Mouse (Mus musculus) cerebellum, adult 2 months (tissue): ENCODE data around the gene Tgfb2. TPM values are rescaled to one million over a fixed set of nuclear protein-coding genes. Genes with fewer than 3 reads are reported as not detected.

ENCODE experiments used
- DNase-seq, 2 experiments: peaks; one replicate each; pipeline ENCODE4 v3.0.0; 2021
- H3K27ac ChIP-seq: fragments of 200-500 bp; 2 replicates; pipeline ENCODE4 v1.5.1; 2012; ENCODE audit warnings: low read length, control low read depth, inconsistent platforms; ENCODE audit not compliant: insufficient read depth
- H3K27me3 ChIP-seq: fragments of 200-500 bp; 2 replicates; pipeline ENCODE4 v1.6.1; 2012; ENCODE audit warnings: inconsistent platforms, mild to moderate bottlenecking, low read length, moderate library complexity; ENCODE audit not compliant: control insufficient read depth, insufficient read depth
- H3K4me1 ChIP-seq: fragments of 200-500 bp; 2 replicates; pipeline ENCODE4 v1.6.1; 2011; ENCODE audit warnings: low read length; ENCODE audit not compliant: control insufficient read depth, insufficient read depth
- H3K4me3 ChIP-seq: fragments of 200-500 bp; replicated peaks from 2 replicates; pipeline ENCODE3; 2011; ENCODE audit warnings: mild to moderate bottlenecking, low read depth, low read length, control low read depth; ENCODE audit not compliant: insufficient read depth
- CTCF ChIP-seq: fragments of 200-500 bp; IDR thresholded peaks from 2 replicates; pipeline ENCODE4 v1.5.1; 2011; ENCODE audit warnings: low read depth, mild to moderate bottlenecking, control low read depth, low read length, moderate library complexity, borderline replicate concordance; ENCODE audit not compliant: insufficient read depth
- POLR2A ChIP-seq: fragments of 200-500 bp; IDR thresholded peaks from 2 replicates; pipeline ENCODE4 v1.6.1; 2011; ENCODE audit warnings: low read length, control low read depth, borderline replicate concordance; ENCODE audit not compliant: insufficient read depth
- WGBS: fragments of 180-500 bp; shearing (Covaris S2); methylation state at CpG from one replicate; pipeline ENCODE4 v1.1.7; 2018; 5-methylcytosine and 5-hydroxymethylcytosine counted together
- polyA plus RNA-seq: library from polyadenylated mRNA; depleted of rRNA; stranded (reverse); fragments of >200 nt; gene quantifications from 2 replicates; pipeline ENCODE4 v1.2.3, GENCODE M21; 2012; rRNA removed

Gene Tgfb2
- 3.8 and 4.0 TPM in 2 replicates for polyA plus RNA-seq

GRCm38 (mm10) chr1:186705915-186706248 is at the start of gene Tgfb2:
TSS of gene Tgfb2 (minus strand) at chr1:186705989.
- H3K4me1 ChIP-seq: peaks cover 3% of the 10 kb centered on the region; the same call in 1 of the 2 replicates
- H3K27ac ChIP-seq: no peak within 1 kb of the TSS
- WGBS: 2% methylated on average over 12 of the region's 12 CpGs
- DNase-seq: no peak
- TF ChIP-seq CTCF (no peak), POLR2A (no peak)
- H3K4me3 ChIP-seq: peak within 1 kb of the TSS; percentile 41
- no peaks in the 10 kb centered on the region for H3K27me3 ChIP-seq

- DNase-seq: peak in 1 of 2 experiments; percentile 34
- H3K4me3 ChIP-seq: peak overlapping the region; percentile 91
- no peaks in the 10 kb centered on the region for H3K4me1 ChIP-seq
- TF ChIP-seq CTCF: no peak
- no peak for TF ChIP-seq POLR2A
- H3K27ac ChIP-seq: peak overlapping the region; percentile 56
- H3K27me3 ChIP-seq: no peaks in the 10 kb centered on the region
- 34% methylated on average over 10 of the region's 10 CpGs for WGBS
These were observed 44.0 kb upstream of the Tgfb2 start for GRCm38 (mm10) chr1:186749675-186750283.

- TF ChIP-seq CTCF (no peak), POLR2A (peak; percentile 85; the same call in 1 of the 2 replicates)
- Histone ChIP-seq H3K27ac (peak within 1 kb of the TSS; percentile 56), H3K4me1 (no peaks in the 10 kb centered on the region), H3K27me3 (no peaks in the 10 kb centered on the region), H3K4me3 (peak within 1 kb of the TSS; percentile 91)
- under 1% methylated on average over 46 of the region's 46 CpGs for WGBS
- peak; percentile 82 to 90 for DNase-seq
These were observed 43.2 kb upstream of the Tgfb2 start, which contains the start of gene Rrp15 for GRCm38 (mm10) chr1:186748724-186749653. TSS of gene Rrp15 (minus strand) at chr1:186749358.

GRCm38 (mm10) chr1:186739828-186740227 is 34.0 kb upstream of the Tgfb2 start:
- 44% methylated on average over 7 of the region's 7 CpGs for WGBS
- no peak overlapping the region for H3K27ac ChIP-seq
- H3K4me3 ChIP-seq: no peak overlapping the region
- no peak for TF ChIP-seq CTCF
- no peak for TF ChIP-seq POLR2A
- DNase-seq: no peak
- H3K27me3 ChIP-seq: no peaks in the 10 kb centered on the region
- no peaks in the 10 kb centered on the region for H3K4me1 ChIP-seq

GRCm38 (mm10) chr1:186735537-186735936 is 29.7 kb upstream of the Tgfb2 start:
- Histone ChIP-seq H3K4me3 (no peak overlapping the region), H3K27ac (no peak overlapping the region), H3K4me1 (no peaks in the 10 kb centered on the region), H3K27me3 (no peaks in the 10 kb centered on the region)
- DNase-seq: no peak
- 97% methylated on average over 5 of the region's 5 CpGs for WGBS
- TF ChIP-seq CTCF (no peak), POLR2A (no peak)

- Histone ChIP-seq H3K27me3 (no peaks in the 10 kb centered on the region), H3K4me1 (no peaks in the 10 kb centered on the region), H3K27ac (no peak overlapping the region), H3K4me3 (no peak overlapping the region)
- no peak for DNase-seq
- TF ChIP-seq CTCF: no peak
- TF ChIP-seq POLR2A: no peak
- 97% methylated on average over 8 of the region's 8 CpGs for WGBS
These were observed 27.3 kb upstream of the Tgfb2 start for GRCm38 (mm10) chr1:186733052-186733451.

GRCm38 (mm10) chr1:186728778-186729177 is 23.0 kb upstream of the Tgfb2 start:
- no peak for DNase-seq
- Histone ChIP-seq H3K4me1 (no peaks in the 10 kb centered on the region), H3K27me3 (no peaks in the 10 kb centered on the region), H3K4me3 (no peak overlapping the region), H3K27ac (no peak overlapping the region)
- 73% methylated on average over 4 of the region's 4 CpGs for WGBS
- TF ChIP-seq CTCF (no peak), POLR2A (no peak)

- H3K4me1 ChIP-seq: no peaks in the 10 kb centered on the region
- TF ChIP-seq POLR2A (no peak), CTCF (no peak)
- WGBS: 87% methylated on average over 7 of the region's 7 CpGs
- H3K4me3 ChIP-seq: no peak overlapping the region
- no peak overlapping the region for H3K27ac ChIP-seq
- DNase-seq: no peak
- H3K27me3 ChIP-seq: no peaks in the 10 kb centered on the region
These were observed 20.3 kb upstream of the Tgfb2 start for GRCm38 (mm10) chr1:186726117-186726516.
